Mouse (Mus musculus) telencephalon, adult 2 months (tissue): ENCODE measurements around the gene Mfsd5.

ENCODE experiments used
- DNase-seq: peaks from one replicate; pipeline ENCODE4 v3.0.0-alpha.2; 2011; ENCODE audit warnings: low read depth, low spot score

Gene Mfsd5

GRCm38 (mm10) chr15:102282463-102283292 lies 3.4 kb downstream of the Mfsd5 start:
- no peak for DNase-seq

DNA sequence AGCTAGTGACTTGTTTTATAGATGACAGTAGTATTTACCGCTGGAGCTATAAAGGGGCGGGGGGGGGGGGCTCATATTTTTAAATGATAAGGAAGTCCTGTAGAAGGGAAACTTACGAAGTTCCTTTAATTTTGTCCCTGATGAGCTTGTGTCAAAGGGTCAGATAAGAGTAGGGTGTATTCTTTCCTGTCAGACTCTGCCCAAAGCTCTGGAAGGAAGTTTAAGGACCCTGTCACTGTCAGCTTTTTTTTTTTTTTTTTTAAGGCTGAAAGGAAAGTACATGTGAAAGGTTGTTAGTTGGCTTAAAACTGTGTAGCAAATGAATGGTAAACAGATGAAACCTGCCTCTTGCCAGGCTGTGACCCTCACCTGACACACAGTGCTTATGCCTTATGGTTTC lies 4.4 kb downstream of the Mfsd5 start:
- DNase-seq = no peak

DNA sequence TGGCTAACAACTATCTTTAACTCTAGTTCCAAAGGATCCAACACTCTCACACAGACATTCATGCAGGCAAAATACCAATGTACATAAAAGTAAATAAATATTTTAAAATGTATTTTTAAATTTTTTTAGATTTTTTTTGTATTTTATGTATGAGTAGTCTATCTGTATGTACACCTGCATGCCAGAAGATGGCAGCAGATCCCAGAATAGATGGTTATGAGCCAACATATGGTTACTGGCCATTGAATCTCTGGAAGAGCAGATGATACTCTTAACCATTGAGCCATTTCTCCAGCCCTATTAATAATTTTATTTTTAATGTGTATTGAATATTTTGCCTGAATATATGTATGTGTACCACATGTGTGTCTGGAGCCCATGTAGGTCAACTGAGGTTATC lies 8.1 kb downstream of the Mfsd5 start:
- peak; percentile 21 for DNase-seq

DNA sequence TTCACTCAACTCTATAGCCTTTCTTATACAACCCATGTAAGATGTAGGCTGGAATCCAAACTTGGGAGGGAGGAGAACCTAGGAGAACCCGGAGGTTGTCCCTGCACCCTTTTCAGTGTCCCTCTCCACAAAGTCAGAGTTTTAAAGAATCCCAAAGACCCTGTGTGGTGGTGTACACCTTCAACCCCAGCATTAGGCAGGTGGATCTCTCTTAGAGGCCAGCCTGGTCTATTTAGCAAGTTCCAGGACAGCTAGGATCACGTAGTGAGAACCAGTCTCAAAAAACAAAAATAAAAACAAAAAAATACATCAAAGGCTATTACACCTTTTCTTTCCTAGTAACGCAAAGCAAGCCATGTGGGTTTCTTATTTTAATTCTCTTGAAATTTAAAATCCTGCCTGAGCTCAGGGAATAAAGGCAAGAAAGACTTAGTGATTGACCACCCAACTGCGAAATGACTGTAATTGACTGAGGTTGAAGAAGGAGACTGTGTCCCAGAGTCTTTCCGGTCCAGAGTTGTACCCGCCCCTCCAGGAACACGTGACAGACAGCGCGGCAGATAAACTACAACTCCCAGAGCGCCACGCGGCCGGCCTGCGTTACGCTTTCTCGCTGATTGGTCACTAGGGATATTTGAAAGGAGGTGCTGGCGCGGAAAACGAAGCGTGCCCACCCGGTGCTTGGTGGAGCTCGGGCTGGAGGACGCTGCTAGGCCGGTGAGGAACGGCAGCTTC lies 16.5 kb downstream of the Mfsd5 start, which contains the start of gene Espl1:
Gene Espl1, plus strand, starts transcription at position 634 of the 735 bp plus-strand sequence.
- DNase-seq = peak; percentile 77

DNA sequence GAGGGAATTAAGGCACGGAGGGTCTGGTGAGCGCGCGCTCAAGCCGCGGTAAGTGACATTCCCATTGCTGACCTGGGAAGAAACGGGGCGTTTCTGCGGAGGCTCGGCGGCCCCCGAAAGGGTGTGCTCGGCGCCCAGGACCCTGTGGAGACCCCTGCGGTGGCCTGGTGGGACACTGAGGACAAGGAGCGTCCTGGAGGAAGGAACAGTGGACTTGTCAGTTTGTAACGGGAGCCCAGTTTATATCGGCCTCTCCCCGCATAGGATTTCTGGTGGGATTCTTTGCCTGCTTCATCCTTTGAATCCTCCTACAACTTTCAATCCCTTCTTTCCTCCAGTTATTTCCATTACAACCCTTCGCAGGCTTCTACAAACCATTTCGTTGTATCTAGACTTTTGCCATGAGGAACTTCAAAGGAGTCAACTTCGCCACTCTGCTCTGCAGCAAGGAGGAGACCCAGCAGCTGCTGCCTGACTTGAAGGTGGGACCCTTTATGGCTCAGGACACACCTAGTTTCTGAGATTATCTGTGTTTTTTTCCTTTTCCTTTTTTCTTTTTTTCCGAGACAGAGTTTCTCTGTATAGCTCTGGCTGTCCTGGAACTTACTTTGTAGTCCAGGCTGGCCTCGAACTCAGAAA lies 17.2 kb downstream of the Mfsd5 start:
- no peak for DNase-seq

- DNase-seq = no peak
These were observed 23.3 kb downstream of the Mfsd5 start for GRCm38 (mm10) chr15:102302542-102302941.

DNA sequence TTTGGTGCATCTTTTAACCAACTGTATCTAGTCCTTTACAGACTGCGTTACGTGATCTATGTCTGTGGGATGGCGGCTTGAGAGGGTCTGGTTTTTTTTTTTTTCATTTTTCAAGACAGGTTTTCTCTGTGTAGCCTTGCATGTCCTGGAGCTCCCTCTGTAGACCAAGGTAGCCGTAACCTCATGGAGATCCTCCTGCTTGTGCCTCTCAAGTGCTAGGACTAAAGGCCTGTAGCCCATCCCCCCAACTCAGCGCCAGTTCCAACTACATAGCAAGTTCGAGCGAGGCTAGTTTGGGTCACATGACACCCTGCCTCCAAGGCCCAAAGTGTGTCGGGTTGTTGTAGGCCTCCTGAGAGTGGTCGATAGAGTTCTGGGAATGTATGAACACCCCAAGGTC lies 29.5 kb downstream of the Mfsd5 start:
- DNase-seq = no peak

- DNase-seq = no peak
These were observed 31.0 kb downstream of the Mfsd5 start for GRCm38 (mm10) chr15:102310074-102310845.

DNA sequence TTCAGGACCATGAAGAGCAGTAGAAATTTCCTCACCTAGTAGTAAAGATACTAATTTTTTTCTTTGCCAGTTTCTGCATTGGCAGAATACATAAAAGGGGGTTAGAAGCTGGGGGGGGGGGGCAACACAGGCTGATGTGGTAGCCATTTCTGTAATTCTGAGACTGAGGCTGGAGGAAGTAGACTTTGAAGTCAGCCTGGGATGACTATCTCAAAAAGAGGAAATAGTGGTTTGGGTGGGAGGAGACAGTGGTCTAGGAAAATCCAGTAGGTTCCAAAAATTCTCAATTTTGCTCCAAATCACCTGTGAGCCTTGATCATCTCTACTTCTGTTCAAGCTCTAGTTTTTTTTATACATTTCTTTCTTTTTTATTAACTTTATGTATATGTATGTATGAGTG lies 32.2 kb downstream of the Mfsd5 start:
- DNase-seq = no peak

DNA sequence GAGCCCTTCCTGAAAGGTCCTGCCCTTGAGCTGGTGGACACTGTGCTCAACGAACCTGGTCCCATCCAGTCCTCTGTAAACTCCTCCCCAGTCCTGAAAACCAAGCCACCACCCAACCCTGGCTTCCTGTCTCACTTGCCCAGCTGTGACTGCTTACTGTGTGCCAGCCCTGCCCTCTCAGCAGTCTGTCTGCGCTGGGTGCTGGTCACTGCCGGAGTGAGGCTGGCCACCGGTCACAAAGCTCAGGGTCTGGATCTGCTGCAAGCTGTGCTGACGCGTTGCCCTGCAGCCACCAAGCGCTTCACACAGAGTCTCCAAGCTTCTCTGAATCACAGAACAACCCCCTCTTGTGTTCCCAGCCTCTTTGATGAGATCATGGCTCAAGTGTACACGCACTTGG lies 36.0 kb downstream of the Mfsd5 start:
- DNase-seq = no peak

GRCm38 (mm10) chr15:102316263-102316662 lies 37.0 kb downstream of the Mfsd5 start:
- DNase-seq = peak; percentile 21

- DNase-seq = no peak
These were observed 45.6 kb downstream of the Mfsd5 start for GRCm38 (mm10) chr15:102324654-102325473.

DNA sequence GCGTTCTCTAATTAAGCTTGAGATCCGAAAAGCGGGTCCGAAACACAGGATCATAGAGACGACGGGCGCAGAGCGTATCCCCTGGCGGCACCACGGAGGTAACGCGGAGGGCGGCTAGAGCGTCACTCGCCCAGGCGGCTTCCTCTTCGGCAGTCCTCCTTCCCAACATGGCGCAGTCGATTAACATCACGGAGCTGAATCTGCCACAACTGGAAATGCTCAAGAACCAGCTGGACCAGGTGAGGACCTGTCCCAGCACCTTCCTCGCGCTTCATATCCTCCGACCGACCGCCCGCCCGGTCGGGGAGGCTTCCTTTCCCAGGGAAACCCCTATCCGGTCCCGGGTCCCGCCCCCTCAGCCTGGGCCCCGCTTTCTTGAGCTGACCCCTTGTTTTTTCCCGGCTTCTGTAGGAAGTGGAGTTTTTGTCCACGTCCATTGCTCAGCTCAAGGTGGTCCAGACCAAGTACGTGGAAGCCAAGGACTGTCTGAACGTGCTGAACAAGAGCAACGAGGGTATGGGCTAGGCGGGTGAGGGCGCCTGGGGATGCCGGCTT lies 46.8 kb downstream of the Mfsd5 start, which contains the start of gene Pfdn5:
Gene Pfdn5, plus strand, starts transcription at position 95 of the 555 bp plus-strand sequence.
- DNase-seq = peak; percentile 85

DNA sequence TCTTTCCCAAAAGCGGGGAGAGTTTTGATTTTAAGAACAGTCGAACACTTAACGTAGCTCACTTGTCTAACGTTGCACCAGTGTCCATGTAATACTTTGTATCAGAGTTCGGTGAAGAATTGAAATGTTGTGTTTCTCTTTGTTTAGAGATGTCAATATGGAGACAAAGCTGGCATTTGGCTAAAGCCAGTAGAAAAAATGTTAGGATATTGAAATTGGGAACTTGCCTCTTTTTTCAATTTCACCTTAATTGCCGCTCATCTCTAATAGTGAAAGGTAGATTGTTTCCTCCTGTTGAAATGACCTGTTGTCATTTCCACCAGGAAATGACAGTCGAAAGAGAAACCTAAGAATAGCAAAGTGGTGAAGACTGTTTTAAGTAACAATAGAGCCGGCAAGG lies 47.6 kb downstream of the Mfsd5 start:
- DNase-seq = no peak
